Mouse (Mus musculus): ENCODE measurements around the gene Aicda. TPM values are rescaled to one million over a fixed set of nuclear protein-coding genes. Genes with fewer than 3 reads are reported as not detected.
"Not testable (repeated sequence)": the region's sequence is repeated elsewhere in the genome, so short reads cannot be mapped to it uniquely, and the experiment has no call there.

Gene Aicda
- not detected for total RNA-seq (2022)

- DNase-seq, result no peak
Observed at GRCm38 (mm10) chr6:122553606-122554005, at the start of gene Aicda. Gene Aicda, plus strand, starts transcription at chr6:122553801.

- DNase-seq, result no peak
Observed at GRCm38 (mm10) chr6:122505041-122505440, 48.6 kb upstream of the Aicda start.

- no peak for DNase-seq
Observed at GRCm38 (mm10) chr6:122505545-122505944, 48.1 kb upstream of the Aicda start, which contains the start of gene Mfap5. Gene Mfap5, plus strand, starts transcription at chr6:122505845.

GRCm38 (mm10) chr6:122508494-122508893, 45.1 kb upstream of the Aicda start:
- no peak for DNase-seq

GRCm38 (mm10) chr6:122512914-122513878, 40.4 kb upstream of the Aicda start:
- no peak for DNase-seq

- no peak for DNase-seq
Observed at GRCm38 (mm10) chr6:122514312-122514711, 39.3 kb upstream of the Aicda start.

- DNase-seq, result not testable (repeated sequence)
Observed at GRCm38 (mm10) chr6:122515762-122516161, 37.8 kb upstream of the Aicda start.

- no peak for DNase-seq
Observed at GRCm38 (mm10) chr6:122517668-122518067, 35.9 kb upstream of the Aicda start.

GRCm38 (mm10) chr6:122519384-122519783, 34.2 kb upstream of the Aicda start:
- no peak for DNase-seq

GRCm38 (mm10) chr6:122522595-122522994, 31.0 kb upstream of the Aicda start:
- DNase-seq, result no peak

- no peak for DNase-seq
Observed at GRCm38 (mm10) chr6:122523289-122523688, 30.3 kb upstream of the Aicda start.

- DNase-seq, result no peak
Observed at GRCm38 (mm10) chr6:122527596-122527995, 26.0 kb upstream of the Aicda start.

- no peak for DNase-seq
Observed at GRCm38 (mm10) chr6:122528136-122528535, 25.5 kb upstream of the Aicda start.

- DNase-seq, result no peak
Observed at GRCm38 (mm10) chr6:122531466-122532174, 22.0 kb upstream of the Aicda start.

GRCm38 (mm10) chr6:122532883-122533302, 20.7 kb upstream of the Aicda start:
- no peak for DNase-seq

GRCm38 (mm10) chr6:122534032-122534431, 19.6 kb upstream of the Aicda start:
- DNase-seq, result no peak

- no peak for DNase-seq
Observed at GRCm38 (mm10) chr6:122539564-122539963, 14.0 kb upstream of the Aicda start.

GRCm38 (mm10) chr6:122542459-122542858, 11.1 kb upstream of the Aicda start:
- not testable (repeated sequence) for DNase-seq

- DNase-seq, result no peak
Observed at GRCm38 (mm10) chr6:122543574-122543973, 10.0 kb upstream of the Aicda start.

- no peak for DNase-seq
Observed at GRCm38 (mm10) chr6:122544672-122545071, 8.9 kb upstream of the Aicda start.

- DNase-seq, result no peak
Observed at GRCm38 (mm10) chr6:122545289-122545882, 8.2 kb upstream of the Aicda start.

GRCm38 (mm10) chr6:122545948-122546347, 7.7 kb upstream of the Aicda start:
- DNase-seq, result no peak

GRCm38 (mm10) chr6:122554102-122554501, 501 bp downstream of the Aicda start:
- no peak for DNase-seq

Data from adrenal gland, adult 8-10 months (tissue).